Mouse (Mus musculus) midbrain, embryonic 13.5 days (tissue): Measurements from ENCODE around the gene Tpp1. TPM values are rescaled to one million over a fixed set of nuclear protein-coding genes. Genes with fewer than 3 reads are reported as not detected.
"Not testable (repeated sequence)": the region's sequence is repeated elsewhere in the genome, so short reads cannot be mapped to it uniquely, and the experiment has no call there.

Experiments used
- ATAC-seq: fragments of 200-750 bp; cut with Nextera tagmentation; 2 replicates; pipeline ENCODE4 v1.8.0; 2017; ENCODE audit warnings: mild to moderate bottlenecking, moderate TSS enrichment, moderate library complexity
- H3K27ac ChIP-seq: fragments of 300-500 bp; sonication (generic); 2 replicates; pipeline ENCODE4 v1.5.1; 2015; ENCODE audit warnings: inconsistent platforms, mild to moderate bottlenecking, moderate library complexity
- H3K27me3 ChIP-seq: fragments of 300-500 bp; sonication (generic); 2 replicates; pipeline ENCODE4 v1.6.1; 2015; ENCODE audit warnings: mild to moderate bottlenecking, inconsistent platforms
- H3K36me3 ChIP-seq: fragments of 300-500 bp; sonication (generic); 2 replicates; pipeline ENCODE4 v1.6.1; 2015; ENCODE audit warnings: mild to moderate bottlenecking, inconsistent platforms
- H3K4me1 ChIP-seq: fragments of 300-500 bp; sonication (generic); replicated peaks from 2 replicates; pipeline ENCODE4 v1.6.1; 2015; ENCODE audit warnings: inconsistent platforms
- H3K4me2 ChIP-seq: fragments of 300-500 bp; sonication (generic); replicated peaks from 2 replicates; pipeline ENCODE4 v1.6.1; 2015; ENCODE audit warnings: moderate library complexity, mild to moderate bottlenecking, inconsistent platforms
- H3K4me3 ChIP-seq: fragments of 300-500 bp; sonication (generic); replicated peaks from 2 replicates; pipeline ENCODE4 v1.5.1; 2015; ENCODE audit warnings: mild to moderate bottlenecking, inconsistent platforms
- H3K9ac ChIP-seq: fragments of 300-500 bp; sonication (generic); replicated peaks from 2 replicates; pipeline ENCODE4 v1.6.1; 2015; ENCODE audit warnings: mild to moderate bottlenecking, inconsistent platforms
- H3K9me3 ChIP-seq: fragments of 300-500 bp; sonication (generic); 2 replicates; pipeline ENCODE4 v1.6.1; 2016; ENCODE audit warnings: mild to moderate bottlenecking, inconsistent platforms
- WGBS: fragments of 180-500 bp; shearing (Covaris S2); methylation state at CpG from one replicate; pipeline ENCODE4 v1.1.7; 2015; 5-methylcytosine and 5-hydroxymethylcytosine counted together
- polyA plus RNA-seq: library from polyadenylated mRNA; unstranded; fragments of >200 nt; fragmentation: Nextera tagmentation; extraction: Ambion mirVana; gene quantifications from 2 replicates; pipeline ENCODE4 v1.2.1, GENCODE M21; 2015

Gene Tpp1
- polyA plus RNA-seq, 1 experiment from 2014 or later: 41.1 TPM

- no peaks in the 10 kb centered on the region for H3K27me3 ChIP-seq
- 98% methylated on average over 2 of the region's 2 CpGs for WGBS
- H3K36me3 ChIP-seq: peaks cover 73% of the 10 kb centered on the region
- no peaks in the 10 kb centered on the region for H3K9me3 ChIP-seq
- no peak overlapping the region for H3K4me3 ChIP-seq
- H3K4me1 ChIP-seq: peaks cover 16% of the 10 kb centered on the region
- peak; percentile 25 for ATAC-seq
- H3K4me2 ChIP-seq: no peak overlapping the region
- 0 out of 2 replicates have a peak overlapping the region, but pooled peaks have one; percentile 34 for H3K9ac ChIP-seq
- H3K27ac ChIP-seq: no peak overlapping the region
These were observed 681 bp upstream of the Tpp1 start for GRCm38 (mm10) chr7:105752716-105753115.

- 86% methylated on average over 2 of the region's 2 CpGs for WGBS
These were observed 4.3 kb downstream of the Tpp1 start for GRCm38 (mm10) chr7:105747776-105748175.

GRCm38 (mm10) chr7:105743926-105744590, 8.0 kb downstream of the Tpp1 start, which contains the start of gene Taf10:
Taf10 (minus strand) TSS chr7:105744361.
- peak within 1 kb of the TSS; percentile 77 for H3K27ac ChIP-seq
- no peaks in the 10 kb centered on the region for H3K27me3 ChIP-seq
- peak; percentile 98 for ATAC-seq
- H3K4me1 ChIP-seq: peaks cover 17% of the 10 kb centered on the region
- peak within 1 kb of the TSS; percentile 94 for H3K9ac ChIP-seq
- no peaks in the 10 kb centered on the region for H3K9me3 ChIP-seq
- H3K4me3 ChIP-seq: peak within 1 kb of the TSS; percentile 95
- H3K4me2 ChIP-seq: peak within 1 kb of the TSS; percentile 95
- H3K36me3 ChIP-seq: peaks cover 60% of the 10 kb centered on the region
- WGBS: under 1% methylated on average over 60 of the region's 67 CpGs

More at GRCm38 (mm10) chr7:105747776-105748175, 4.3 kb downstream of the Tpp1 start:
- H3K9me3 ChIP-seq: no peaks in the 10 kb centered on the region
- H3K9ac ChIP-seq: no peak overlapping the region
- H3K4me2 ChIP-seq: no peak overlapping the region
- no peak overlapping the region for H3K4me3 ChIP-seq
- ATAC-seq: no peak
- H3K27me3 ChIP-seq: no peaks in the 10 kb centered on the region
- H3K4me1 ChIP-seq: peaks cover 31% of the 10 kb centered on the region
- H3K36me3 ChIP-seq: peaks cover 39% of the 10 kb centered on the region
- no peak overlapping the region for H3K27ac ChIP-seq

GRCm38 (mm10) chr7:105743246-105743925, 8.6 kb downstream of the Tpp1 start:
- ATAC-seq, H3K27ac ChIP-seq, H3K9me3 ChIP-seq, H3K27me3 ChIP-seq: not testable (repeated sequence)
- H3K4me3 ChIP-seq: peak overlapping the region; percentile 95
- H3K9ac ChIP-seq: peak overlapping the region; percentile 94
- WGBS: 38% methylated on average over 20 of the region's 20 CpGs
- H3K4me1 ChIP-seq: peaks cover 24% of the 10 kb centered on the region
- H3K36me3 ChIP-seq: peaks cover 54% of the 10 kb centered on the region
- H3K4me2 ChIP-seq: peak overlapping the region; percentile 95

GRCm38 (mm10) chr7:105742539-105743215, 9.4 kb downstream of the Tpp1 start:
- H3K4me3 ChIP-seq: 0 out of 2 replicates have a peak overlapping the region, but pooled peaks have one; percentile 95
- peaks cover 31% of the 10 kb centered on the region for H3K4me1 ChIP-seq
- H3K27ac ChIP-seq, H3K9ac ChIP-seq, ATAC-seq, H3K9me3 ChIP-seq, H3K27me3 ChIP-seq: not testable (repeated sequence)
- H3K36me3 ChIP-seq: peaks cover 48% of the 10 kb centered on the region
- H3K4me2 ChIP-seq: peak overlapping the region; percentile 95
- whole genome bisulfite sequencing: 90% methylated on average over 7 of the region's 7 CpGs

GRCm38 (mm10) chr7:105741978-105742377, 10.1 kb downstream of the Tpp1 start:
- no peak overlapping the region for H3K4me3 ChIP-seq
- no peak for ATAC-seq
- H3K4me2 ChIP-seq: no peak overlapping the region
- H3K36me3 ChIP-seq: peaks cover 44% of the 10 kb centered on the region
- H3K9ac ChIP-seq: no peak overlapping the region
- peaks cover 38% of the 10 kb centered on the region for H3K4me1 ChIP-seq
- no peaks in the 10 kb centered on the region for H3K9me3 ChIP-seq
- WGBS: 92% methylated on average over 9 of the region's 9 CpGs
- H3K27me3 ChIP-seq: no peaks in the 10 kb centered on the region
- H3K27ac ChIP-seq: no peak overlapping the region

- H3K4me2 ChIP-seq: no peak overlapping the region
These were observed 11.2 kb downstream of the Tpp1 start for GRCm38 (mm10) chr7:105740851-105741250.

GRCm38 (mm10) chr7:105740089-105740795, 11.8 kb downstream of the Tpp1 start:
- H3K9ac ChIP-seq: no peak overlapping the region
- 89% methylated on average over 13 of the region's 13 CpGs for WGBS
- H3K4me1 ChIP-seq: peaks cover 45% of the 10 kb centered on the region
- no peak overlapping the region for H3K4me3 ChIP-seq
- H3K4me2 ChIP-seq: no peak overlapping the region
- H3K9me3 ChIP-seq: no peaks in the 10 kb centered on the region
- peaks cover 36% of the 10 kb centered on the region for H3K36me3 ChIP-seq
- ATAC-seq: no peak
- H3K27me3 ChIP-seq: no peaks in the 10 kb centered on the region
- no peak overlapping the region for H3K27ac ChIP-seq

More at GRCm38 (mm10) chr7:105740851-105741250, 11.2 kb downstream of the Tpp1 start:
- no peak for ATAC-seq
- no peak overlapping the region for H3K4me3 ChIP-seq
- H3K27me3 ChIP-seq: no peaks in the 10 kb centered on the region
- H3K27ac ChIP-seq: no peak overlapping the region
- no peak overlapping the region for H3K9ac ChIP-seq
- 91% methylated on average over 6 of the region's 6 CpGs for WGBS
- H3K9me3 ChIP-seq: no peaks in the 10 kb centered on the region
- H3K4me1 ChIP-seq: peaks cover 40% of the 10 kb centered on the region
- peaks cover 36% of the 10 kb centered on the region for H3K36me3 ChIP-seq

- H3K27me3 ChIP-seq: no peaks in the 10 kb centered on the region
- H3K4me2 ChIP-seq: peak overlapping the region; percentile 20; the same call in 1 of the 2 replicates
- ATAC-seq: no peak
- H3K4me3 ChIP-seq: no peak overlapping the region
- peaks cover 43% of the 10 kb centered on the region for H3K36me3 ChIP-seq
- H3K27ac ChIP-seq: no peak overlapping the region
- peaks cover 46% of the 10 kb centered on the region for H3K4me1 ChIP-seq
- peak overlapping the region; percentile 36; the same call in 1 of the 2 replicates for H3K9ac ChIP-seq
- WGBS: 39% methylated on average over 3 of the region's 3 CpGs
- H3K9me3 ChIP-seq: no peaks in the 10 kb centered on the region
These were observed 13.1 kb downstream of the Tpp1 start for GRCm38 (mm10) chr7:105738948-105739347.

- no peaks in the 10 kb centered on the region for H3K9me3 ChIP-seq
- no peak overlapping the region for H3K27ac ChIP-seq
- no peak overlapping the region for H3K9ac ChIP-seq
- no peaks in the 10 kb centered on the region for H3K27me3 ChIP-seq
- ATAC-seq: no peak
- 82% methylated on average over 2 of the region's 2 CpGs for WGBS
- 0 out of 2 replicates have a peak overlapping the region, but pooled peaks have one; percentile 4 for H3K4me3 ChIP-seq
- H3K4me2 ChIP-seq: peak overlapping the region; percentile 84; the same call in 1 of the 2 replicates
- peaks cover 40% of the 10 kb centered on the region for H3K4me1 ChIP-seq
- peaks cover 50% of the 10 kb centered on the region for H3K36me3 ChIP-seq
These were observed 13.7 kb downstream of the Tpp1 start for GRCm38 (mm10) chr7:105738286-105738685.

- Histone ChIP-seq H3K9me3 (no peaks in the 10 kb centered on the region), H3K4me2 (peak overlapping the region; percentile 84), H3K27ac (no peak overlapping the region), H3K4me1 (peaks cover 34% of the 10 kb centered on the region), H3K9ac (peak overlapping the region; percentile 86), H3K27me3 (no peaks in the 10 kb centered on the region), H3K4me3 (peak overlapping the region; percentile 84), H3K36me3 (peaks cover 52% of the 10 kb centered on the region)
- WGBS: 24% methylated on average over 3 of the region's 3 CpGs
- ATAC-seq: no peak
These were observed 14.4 kb downstream of the Tpp1 start for GRCm38 (mm10) chr7:105737648-105738047.
